Comparison of ENCODE assay signal across 8 mouse cellular contexts in genomic region chr7:19473875-19474443, GRCm38 (mm10). TPM values are rescaled to one million over a fixed set of nuclear protein-coding genes. Genes with fewer than 3 reads are reported as not detected.
DNase-seq lines count a peak whose midpoint lies in the region; ATAC-seq and TF ChIP-seq lines count a peak whose summit lies in the region.

No protein-coding gene starts in this region.

- DNase-seq in R1 (ENCODE audit: low read depth, low spot score), result peak; percentile 85
- peak; percentile 79 to 87 for DNase-seq in cerebellum, postnatal 25 days
- peak; percentile 30 for DNase-seq in gastrocnemius, adult 18-20 months (ENCODE audit: low spot score)
- DNase-seq in hindbrain, embryonic 14.5 days (ENCODE audit: low spot score), result peak; percentile 87
- DNase-seq in left cerebral cortex, adult 2 months (ENCODE audit: extremely low spot score in 1 of 2, low spot score in 2 of 2), result peak; percentile 82 to 84
- peak; percentile 51 for DNase-seq in lung, postnatal 25 days (ENCODE audit: low spot score)
- DNase-seq in retina, postnatal 1 day, result peak; percentile 85
- peak; percentile 63 for DNase-seq in urinary bladder, adult 2 months (ENCODE audit: low spot score)

- H3K27ac ChIP-seq in hindbrain, embryonic 14.5 days, result peak overlapping the region; percentile 78
- peak overlapping the region; percentile 78 for H3K27ac ChIP-seq in left cerebral cortex, adult 2 months

- no peaks in the 10 kb centered on the region for H3K9me3 ChIP-seq in hindbrain, embryonic 14.5 days (ENCODE audit: control insufficient read depth, low read length)

- peak overlapping the region; percentile 75 for H3K4me2 ChIP-seq in hindbrain, embryonic 14.5 days (replicated peaks)

- H3K9ac ChIP-seq in hindbrain, embryonic 14.5 days, result peak overlapping the region; percentile 77

- intact Hi-C loops in left cerebral cortex, adult 2 months (cut with DNase I), result no loop called here

- under 1% methylated on average over 73 of the region's 89 CpGs for WGBS in hindbrain, embryonic 14.5 days

- H3K4me3 ChIP-seq in hindbrain, embryonic 14.5 days (replicated peaks; ENCODE audit: low read length), result peak overlapping the region; percentile 44
- H3K4me3 ChIP-seq in left cerebral cortex, adult 2 months, result peak overlapping the region; percentile 62

- no peaks in the 10 kb centered on the region for H3K4me1 ChIP-seq in hindbrain, embryonic 14.5 days (replicated peaks; ENCODE audit: control insufficient read depth, insufficient read depth, low read length)

- ATAC-seq in hindbrain, embryonic 14.5 days (ENCODE audit: low FRiP score), result peak; percentile 91

- H3K27me3 ChIP-seq in hindbrain, embryonic 14.5 days (ENCODE audit: control insufficient read depth, insufficient read depth, low read length), result peaks cover 67% of the 10 kb centered on the region

- TF ChIP-seq CTCF in left cerebral cortex, adult 2 months (IDR thresholded peaks at IDR 0.05), result no peak

- no peaks in the 10 kb centered on the region for H3K36me3 ChIP-seq in hindbrain, embryonic 14.5 days (replicated peaks; ENCODE audit: control insufficient read depth, insufficient read depth)

RNA-seq across cellular contexts. Expression of gene Exoc3l2, which starts 10.8 kb away (rescaled TPM):
- 1 to 10 TPM in 1 of 2 experiments, under 1 TPM in 1; 0.57 to 1.5 TPM for total RNA-seq in gastrocnemius, adult 18-20 months (2021)
- polyA plus RNA-seq in hindbrain, embryonic 14.5 days (2014; fragmentation: Nextera tagmentation; extraction: Ambion mirVana), result 0.79 and 0.87 TPM in 2 replicates
- under 1 TPM; 0.26 to 0.36 TPM for total RNA-seq in left cerebral cortex, adult 2 months (2021)
- polyA plus RNA-seq in urinary bladder, adult 2 months (2012; rRNA removed), result 8.4 and 10.2 TPM in 2 replicates

RNA-seq across cellular contexts. Expression of gene Mark4, which starts 15.3 kb away (rescaled TPM):
- total RNA-seq in gastrocnemius, adult 18-20 months (2021), result 10 to 100 TPM; 18.5 to 20.8 TPM
- 19.2 and 20.4 TPM in 2 replicates for polyA plus RNA-seq in hindbrain, embryonic 14.5 days (2014; fragmentation: Nextera tagmentation; extraction: Ambion mirVana)
- total RNA-seq in left cerebral cortex, adult 2 months (2021), result 10 to 100 TPM; 79.1 to 79.5 TPM
- polyA plus RNA-seq in urinary bladder, adult 2 months (2012; rRNA removed), result 13.3 and 19.4 TPM in 2 replicates

RNA-seq across cellular contexts. Expression of gene Bloc1s3, which starts 34.2 kb away (rescaled TPM):
- total RNA-seq in gastrocnemius, adult 18-20 months (2021), result 1 to 10 TPM; 1.9 to 2.2 TPM
- 2.6 and 3.6 TPM in 2 replicates for polyA plus RNA-seq in hindbrain, embryonic 14.5 days (2014; fragmentation: Nextera tagmentation; extraction: Ambion mirVana)
- total RNA-seq in left cerebral cortex, adult 2 months (2021), result 1 to 10 TPM; 6.7 to 7.9 TPM
- polyA plus RNA-seq in urinary bladder, adult 2 months (2012; rRNA removed), result 6.6 and 7.4 TPM in 2 replicates

RNA-seq across cellular contexts. Expression of gene Trappc6a, which starts 34.2 kb away (rescaled TPM):
- 1 to 10 TPM; 9.0 to 9.4 TPM for total RNA-seq in gastrocnemius, adult 18-20 months (2021)
- polyA plus RNA-seq in hindbrain, embryonic 14.5 days (2014; fragmentation: Nextera tagmentation; extraction: Ambion mirVana), result 34.2 and 38.8 TPM in 2 replicates
- total RNA-seq in left cerebral cortex, adult 2 months (2021), result 10 to 100 TPM; 16.6 to 18.4 TPM
- 58.7 and 77.3 TPM in 2 replicates for polyA plus RNA-seq in urinary bladder, adult 2 months (2012; rRNA removed)

RNA-seq across cellular contexts. Expression of gene Nkpd1, which starts 43.7 kb away (rescaled TPM):
- total RNA-seq in gastrocnemius, adult 18-20 months (2021), result not detected
- 0.98 and 1.1 TPM in 2 replicates for polyA plus RNA-seq in hindbrain, embryonic 14.5 days (2014; fragmentation: Nextera tagmentation; extraction: Ambion mirVana)
- total RNA-seq in left cerebral cortex, adult 2 months (2021), result under 1 TPM; 0.44 to 0.84 TPM
- polyA plus RNA-seq in urinary bladder, adult 2 months (2012; rRNA removed), result 1.5 and 1.6 TPM in 2 replicates

Comparison
In these comparisons a context has a peak if more than half of its experiments do, and no peak if none do; other contexts are left out.
1. Peak in every context shown above with its lines: DNase-seq, ATAC-seq, H3K4me3 ChIP-seq and H3K27ac ChIP-seq.
2. DNase-seq: peak in every context shown above with its lines; median percentile 87 in hindbrain, embryonic 14.5 days; 85 in R1; 85 in retina, postnatal 1 day; 83 in cerebellum, postnatal 25 days; 83 in left cerebral cortex, adult 2 months; 63 in urinary bladder, adult 2 months; 51 in lung, postnatal 25 days; 30 in gastrocnemius, adult 18-20 months.